Mouse (Mus musculus): ENCODE results near the gene Ece1. TPM values are rescaled to one million over a fixed set of nuclear protein-coding genes. Genes with fewer than 3 reads are reported as not detected.

Gene Ece1
- polyA plus RNA-seq, 1 experiment from 2014 or later = 35.2 TPM

- ATAC-seq (replicated peaks; ENCODE audit: low FRiP score) (no peak), DNase-seq (ENCODE audit: low spot score) (no peak)
- Histone ChIP-seq H3K4me1 (replicated peaks; ENCODE audit: control insufficient read depth, insufficient read depth, low read length) (no peaks in the 10 kb centered on the region), H3K9me3 (ENCODE audit: control insufficient read depth, low read length) (no peaks in the 10 kb centered on the region), H3K9ac (ENCODE audit: low read length) (no peak overlapping the region), H3K36me3 (ENCODE audit: control insufficient read depth, insufficient read depth, low read length) (peaks cover 17% of the 10 kb centered on the region), H3K4me3 (ENCODE audit: low read depth, low read length) (no peak overlapping the region), H3K4me2 (ENCODE audit: low read depth, low read length, severe bottlenecking) (no peak overlapping the region), H3K27me3 (ENCODE audit: control insufficient read depth, insufficient read depth, low read length) (no peaks in the 10 kb centered on the region), H3K27ac (ENCODE audit: low read depth, low read length) (no peak overlapping the region)
- 97% methylated on average over 15 of the region's 15 CpGs for WGBS
Observed at GRCm38 (mm10) chr4:138013723-138014479, 151.9 kb downstream of the Ece1 start.

Other genes starting within 250 kb of the Ece1 start
- 4.4 and 7.7 TPM in 2 replicates for gene Rap1gap, start 197.5 kb upstream of the Ece1 start, polyA plus RNA-seq (2014; fragmentation: Nextera tagmentation; extraction: Ambion mirVana)
- gene Alpl, start 65.9 kb upstream of the Ece1 start, polyA plus RNA-seq (2014; fragmentation: Nextera tagmentation; extraction: Ambion mirVana) = 16.1 and 18.1 TPM in 2 replicates
- gene Eif4g3, start 130.8 kb downstream of the Ece1 start, polyA plus RNA-seq (2014; fragmentation: Nextera tagmentation; extraction: Ambion mirVana) = 57.3 and 57.6 TPM in 2 replicates

All from forebrain, embryonic 11.5 days (tissue).